Mouse (Mus musculus) NIH3T3 (cell line): ENCODE data around the gene Ppp1r15a.
"Not testable (repeated sequence)": the region's sequence is repeated elsewhere in the genome, so short reads cannot be mapped to it uniquely, and the experiment has no call there.

Experiments
- DNase-seq: peaks from one replicate; pipeline ENCODE4 v3.0.0-alpha.2; 2012; ENCODE audit warnings: low read depth

Gene Ppp1r15a

DNA sequence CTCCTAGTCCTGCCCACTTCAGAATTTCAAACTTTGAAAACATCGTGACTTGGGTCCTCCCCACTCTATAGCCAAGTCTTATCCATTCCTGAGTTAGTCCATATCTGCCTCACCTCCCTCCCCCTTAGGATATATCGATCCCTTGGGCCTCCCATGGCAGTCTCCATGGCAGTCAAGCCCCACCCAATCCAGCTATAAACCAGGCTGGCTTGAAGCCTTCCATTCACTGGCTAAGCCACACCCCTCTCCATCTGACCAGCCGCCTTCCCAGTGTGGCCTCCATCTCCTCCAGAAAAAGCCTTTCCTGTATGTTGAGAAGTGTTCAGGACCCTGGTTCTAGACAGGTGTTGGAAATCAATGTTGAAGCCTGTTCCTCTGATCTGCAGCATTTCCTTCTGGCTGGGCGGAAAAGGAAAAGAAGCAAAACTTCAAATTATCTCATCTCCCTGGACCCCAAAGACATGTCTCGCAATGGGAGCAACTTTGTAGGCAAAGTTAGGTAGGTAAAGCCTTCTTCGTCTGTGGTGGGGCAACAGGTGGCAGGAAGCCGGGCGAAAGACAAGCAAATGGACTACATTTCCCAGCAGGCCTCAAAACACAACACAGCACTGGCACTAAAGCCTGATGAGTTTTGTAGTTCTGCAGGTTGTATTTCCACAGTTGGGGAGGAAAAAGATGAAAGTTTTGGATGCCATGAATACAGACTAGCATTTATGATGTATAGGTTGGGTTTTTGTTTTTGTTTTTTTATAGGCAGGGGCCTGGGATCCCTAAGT, 6.5 kb downstream of the Ppp1r15a start:
- peak; percentile 37 for DNase-seq

DNA sequence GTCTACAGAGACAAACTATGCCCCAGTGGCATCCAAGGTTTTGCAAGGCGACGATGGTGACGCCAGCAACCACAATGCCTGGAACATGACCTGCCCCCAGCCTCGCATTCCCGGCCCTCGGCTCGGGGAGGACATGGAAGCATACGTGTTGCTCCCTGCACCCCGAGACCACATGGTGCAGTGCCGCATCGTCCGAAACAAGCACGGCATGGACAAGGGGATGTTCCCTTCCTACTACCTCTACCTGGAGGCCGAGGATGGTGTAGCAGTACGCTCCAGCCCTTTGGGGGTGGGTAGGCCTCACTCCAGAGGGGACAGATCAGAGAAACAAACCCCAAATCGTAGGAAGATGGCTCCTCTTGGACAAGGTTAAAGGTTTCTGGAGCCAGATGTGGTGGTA, 7.5 kb downstream of the Ppp1r15a start:
- DNase-seq, result no peak

DNA sequence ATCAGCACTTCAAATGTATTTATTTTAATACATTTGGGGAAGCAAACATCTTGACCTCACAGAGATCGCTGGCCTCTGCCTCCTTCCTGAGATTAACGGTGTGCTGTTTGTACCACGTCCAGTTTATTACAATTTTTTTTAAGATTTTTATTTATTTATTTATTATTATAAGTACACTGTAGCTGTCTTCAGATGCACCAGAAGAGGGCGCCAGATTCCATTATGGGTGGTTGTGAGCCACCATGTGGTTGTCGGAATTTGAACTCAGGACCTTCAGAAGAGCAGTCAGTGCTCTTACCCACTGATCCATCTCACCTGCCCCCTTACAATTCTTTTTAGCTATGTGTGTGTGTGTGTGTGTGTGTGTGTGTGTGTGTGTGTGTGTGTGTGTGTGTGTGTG, 9.2 kb downstream of the Ppp1r15a start:
- DNase-seq, result not testable (repeated sequence)

DNA sequence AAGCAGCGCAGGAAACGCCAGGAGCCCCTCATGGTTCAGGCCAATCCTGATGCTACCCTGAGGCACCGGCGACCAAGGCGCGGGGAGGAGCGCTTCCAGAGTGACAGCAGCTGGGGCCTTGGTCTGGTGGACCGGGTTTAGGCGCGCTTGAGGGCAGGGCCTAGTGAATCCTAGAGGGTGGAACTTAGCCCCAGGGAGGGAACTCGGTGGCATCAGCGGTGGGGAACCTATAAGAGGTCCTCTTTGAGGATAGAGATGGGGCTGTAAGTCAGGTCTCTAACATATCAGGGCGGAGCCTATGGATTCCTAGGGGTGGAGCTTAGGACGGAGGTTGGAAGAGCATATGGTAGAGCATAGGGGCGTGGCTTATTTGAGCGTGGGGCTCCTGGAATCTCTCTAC, 10.6 kb downstream of the Ppp1r15a start:
- no peak for DNase-seq

DNA sequence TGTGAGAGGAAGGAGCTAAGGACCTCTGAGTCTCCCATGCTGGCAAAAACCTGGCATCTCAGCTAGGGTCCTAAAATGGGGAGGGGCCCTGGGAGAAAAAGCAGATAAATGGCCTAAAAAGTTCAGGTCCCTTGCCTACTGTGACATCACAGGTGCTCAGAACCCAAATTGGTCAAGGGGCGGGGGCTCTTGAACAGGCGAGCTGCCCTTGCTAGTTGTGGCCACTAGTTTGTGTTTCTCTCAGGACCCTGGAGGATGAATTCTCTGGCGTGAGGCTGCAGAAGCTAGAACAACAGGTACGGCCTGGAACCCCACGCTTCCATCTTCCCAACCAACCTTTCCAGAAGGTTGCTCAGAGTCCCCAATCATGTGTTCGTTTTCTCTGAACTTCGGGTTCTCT, 11.7 kb downstream of the Ppp1r15a start:
- DNase-seq, result no peak

DNA sequence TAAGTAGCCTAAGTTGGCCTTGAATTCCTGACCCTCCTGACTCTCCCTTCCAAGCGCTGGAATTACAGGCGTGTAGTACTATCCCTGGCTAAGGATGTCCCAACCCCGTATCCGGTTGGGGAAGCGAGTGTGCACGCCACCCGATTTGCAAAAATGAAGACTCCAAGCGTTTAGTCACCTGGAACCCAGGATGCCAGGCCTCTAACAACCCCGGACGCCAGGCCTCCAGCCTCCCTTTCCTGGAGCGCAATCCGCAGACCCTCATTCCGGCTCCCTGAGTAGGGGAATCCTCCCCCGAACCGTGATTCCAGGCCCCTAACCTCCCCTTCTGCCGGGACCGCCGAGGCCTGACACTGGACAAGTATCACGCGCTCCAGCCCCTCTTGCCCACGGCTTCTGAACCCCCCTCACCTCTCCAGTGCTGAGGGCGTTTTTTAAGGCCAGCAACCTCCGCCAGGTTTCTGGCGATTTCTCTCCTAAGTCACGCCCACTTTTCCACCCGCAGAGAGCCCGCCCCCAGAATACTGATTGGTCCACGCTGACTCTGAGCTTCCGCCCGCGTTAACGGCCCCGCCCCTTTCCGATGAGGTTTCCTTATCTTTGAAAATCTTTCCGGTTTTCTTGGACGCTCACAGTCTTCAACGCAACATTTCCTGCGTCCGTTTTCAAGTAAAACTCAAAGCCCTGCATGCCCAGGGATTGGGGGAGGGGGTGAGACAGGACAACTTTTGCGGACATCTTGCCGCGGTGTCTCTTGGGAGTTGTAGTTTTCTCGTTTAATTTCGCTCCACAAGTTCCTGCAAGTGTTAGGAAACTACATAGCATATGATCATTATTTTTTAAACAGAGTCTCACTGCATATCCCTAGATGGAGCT, 15.9 kb downstream of the Ppp1r15a start, which contains the start of gene Nucb1:
Gene Nucb1 (minus strand): TSS at position 495 of the 876 bp plus-strand sequence.
- peak; percentile 95 for DNase-seq

DNA sequence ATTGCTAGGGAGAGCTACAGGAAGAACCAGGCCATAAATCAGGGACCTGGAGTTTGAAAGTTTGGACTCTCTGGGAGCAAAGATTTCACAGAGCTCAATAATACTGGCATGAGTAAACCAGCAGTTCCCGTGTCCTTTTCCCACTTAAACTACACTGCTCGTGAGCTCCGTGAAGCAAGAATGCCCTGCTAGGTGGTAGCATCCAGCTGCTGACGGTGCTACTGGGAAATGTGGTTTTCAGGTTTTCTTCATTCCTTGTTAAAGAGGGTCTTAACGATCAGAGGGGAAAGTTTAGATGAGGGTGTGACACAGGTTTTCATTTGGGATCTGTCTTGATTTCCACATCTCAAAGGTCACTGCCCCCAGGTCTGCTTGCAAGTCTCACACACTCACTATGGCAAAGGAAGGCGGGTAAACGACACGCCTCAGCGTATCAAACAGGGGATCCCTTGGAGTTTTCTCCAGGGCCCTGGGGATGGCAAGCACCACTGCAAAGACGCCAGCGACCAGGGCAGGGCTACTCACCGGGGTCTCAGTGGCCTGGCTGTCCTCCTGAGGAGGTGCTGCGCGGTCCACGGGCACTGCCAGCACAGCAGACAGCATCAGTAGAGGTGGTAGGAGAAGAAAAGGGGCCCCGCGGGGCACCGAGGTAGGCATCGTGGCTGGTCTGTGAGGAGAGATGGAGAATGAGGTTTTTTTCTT, 16.7 kb downstream of the Ppp1r15a start:
- DNase-seq, result no peak

DNA sequence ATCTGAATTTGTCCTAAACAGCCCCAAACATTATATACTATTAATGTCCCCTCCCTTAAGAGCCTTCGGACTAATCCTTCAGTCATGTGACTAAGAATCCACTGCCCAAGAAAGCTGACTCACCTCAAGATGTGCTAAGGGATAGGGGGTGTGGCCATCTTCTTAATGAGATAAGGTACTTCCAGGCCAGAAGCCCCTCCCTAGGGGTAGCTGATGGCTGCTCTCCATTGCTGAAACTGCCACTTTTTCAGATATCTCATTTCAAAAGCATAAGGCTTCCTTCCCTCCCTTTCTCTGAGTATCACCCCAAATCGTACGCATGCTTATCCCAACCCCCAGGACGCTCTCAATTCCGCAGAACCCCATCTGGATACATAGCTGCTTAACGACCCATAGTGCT, 17.5 kb downstream of the Ppp1r15a start:
- peak; percentile 73 for DNase-seq

DNA sequence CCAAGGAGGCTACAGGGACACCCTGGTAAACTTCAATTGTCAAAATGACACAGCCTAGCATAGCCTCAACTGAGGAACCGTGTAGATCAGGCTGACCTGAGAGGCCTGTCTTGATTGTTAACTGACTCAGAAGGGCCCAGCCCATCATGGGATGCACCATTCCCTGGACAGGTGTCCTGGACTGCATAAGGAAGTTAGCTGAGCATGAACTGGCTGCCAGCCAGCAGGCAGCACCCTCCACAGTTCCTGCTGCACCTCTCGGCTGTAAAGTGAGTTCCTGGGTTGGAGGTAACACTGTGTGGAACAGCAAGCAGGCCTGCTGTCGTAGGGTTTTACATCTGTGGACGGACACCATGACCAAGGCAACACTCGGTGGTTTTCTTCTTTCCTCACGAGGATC, 18.5 kb downstream of the Ppp1r15a start:
- no peak for DNase-seq

DNA sequence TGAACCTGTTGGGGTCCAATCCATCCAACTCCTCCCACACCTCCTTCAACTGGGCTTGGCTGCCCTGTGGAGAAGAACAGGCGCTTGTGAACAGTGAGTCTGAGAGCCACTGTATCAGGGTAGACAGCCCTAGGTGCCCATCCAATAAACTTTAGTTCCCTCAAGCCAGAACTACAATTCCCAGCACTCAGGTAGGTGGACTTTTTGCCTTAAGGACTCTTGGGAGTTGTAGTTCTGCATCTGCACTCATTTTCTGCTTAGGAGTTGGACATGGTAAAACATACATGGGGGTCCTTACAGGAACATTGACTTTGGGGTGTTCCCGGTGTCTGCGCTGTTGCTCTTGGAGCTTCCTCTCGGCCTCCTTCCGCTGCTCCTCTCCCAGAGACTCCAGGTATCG, 27.6 kb downstream of the Ppp1r15a start:
- no peak for DNase-seq

DNA sequence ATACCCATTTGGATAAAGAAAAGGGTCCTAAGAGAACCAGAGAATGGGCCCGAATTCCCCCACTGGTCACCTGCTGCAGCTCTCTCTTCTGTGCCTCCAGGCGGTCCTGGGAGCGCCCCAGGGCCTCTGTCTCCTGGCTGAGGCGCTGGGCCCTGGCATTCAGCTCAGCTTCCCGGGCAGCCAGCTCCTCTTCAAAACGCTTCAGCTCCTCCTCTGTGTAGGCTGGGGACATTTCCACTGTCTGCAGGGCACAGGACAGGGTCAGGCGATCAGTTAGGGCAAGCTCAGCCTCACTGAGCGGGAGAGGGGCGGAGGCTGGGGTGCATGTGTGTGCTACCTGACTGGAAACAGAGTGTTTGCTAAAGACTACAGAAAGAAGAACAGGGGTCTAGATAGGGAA, 31.5 kb downstream of the Ppp1r15a start:
- DNase-seq, result no peak

DNA sequence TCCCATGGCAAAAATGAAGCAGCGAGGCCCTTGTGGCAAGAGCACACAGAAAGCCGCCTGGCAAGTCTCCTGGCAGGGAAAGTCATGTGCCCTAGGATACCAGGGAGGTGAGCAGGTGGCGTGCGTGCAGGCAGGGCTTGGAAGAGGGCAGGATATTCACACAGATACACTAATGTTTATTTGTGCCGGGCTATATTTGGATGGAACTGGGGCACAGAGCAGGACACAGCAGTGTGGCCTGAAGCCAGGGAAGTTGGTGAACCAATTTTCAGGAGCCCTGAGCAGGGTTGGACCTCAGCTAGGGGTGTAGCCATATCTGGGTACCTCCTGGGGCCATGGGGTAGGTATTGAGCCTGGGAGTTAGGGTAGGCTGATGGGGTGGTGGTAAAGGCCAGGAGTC, 33.1 kb downstream of the Ppp1r15a start:
- DNase-seq, result no peak

DNA sequence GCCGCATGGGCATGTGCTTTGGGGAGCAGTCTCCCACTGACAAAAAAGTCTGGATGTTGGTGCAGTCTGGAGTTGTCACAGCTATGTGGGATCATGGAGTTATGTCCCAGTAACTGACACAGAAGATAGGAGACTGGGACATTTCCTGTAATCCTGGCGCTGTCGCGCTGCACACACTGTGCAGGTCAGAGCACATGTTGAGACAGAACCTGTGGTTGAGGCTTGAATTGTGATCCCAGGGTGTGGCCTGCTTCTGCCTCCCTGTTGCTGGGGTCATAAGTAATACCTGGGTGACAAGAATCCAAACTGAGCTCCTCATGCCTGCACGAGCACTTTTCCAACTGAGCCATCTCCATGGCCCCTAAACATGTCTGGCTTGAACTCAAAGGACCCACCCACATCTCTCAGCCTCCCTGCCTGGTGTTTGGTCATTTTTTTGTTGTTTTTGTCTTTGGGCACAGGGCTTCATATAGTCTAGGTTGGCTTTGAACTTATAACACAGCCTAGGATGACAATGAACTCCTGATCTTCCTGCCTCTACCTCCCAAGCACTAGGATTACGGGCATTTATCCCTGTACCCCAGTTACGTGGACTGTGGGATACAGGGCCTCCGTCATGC, 33.7 kb downstream of the Ppp1r15a start:
- no peak for DNase-seq

DNA sequence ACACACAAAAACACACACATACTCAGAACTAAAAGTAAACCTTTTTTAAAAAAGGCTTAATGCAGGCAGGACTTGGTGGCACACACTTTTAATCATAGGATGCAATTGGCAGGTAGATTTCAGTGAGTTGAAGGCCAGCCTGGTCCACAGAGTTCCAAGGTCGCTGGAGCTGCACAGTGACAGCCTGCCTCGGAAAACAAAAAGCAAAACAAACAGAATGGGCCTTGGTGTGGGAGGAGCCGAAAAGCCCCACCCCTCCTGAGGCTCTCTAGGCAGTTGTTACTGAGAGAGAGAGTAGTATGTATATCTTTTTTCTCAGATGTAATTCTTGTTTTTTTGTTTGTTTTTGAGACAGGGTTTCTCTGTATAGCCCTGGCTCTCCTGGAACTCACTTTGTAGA, 34.8 kb downstream of the Ppp1r15a start:
- peak; percentile 42 for DNase-seq

DNA sequence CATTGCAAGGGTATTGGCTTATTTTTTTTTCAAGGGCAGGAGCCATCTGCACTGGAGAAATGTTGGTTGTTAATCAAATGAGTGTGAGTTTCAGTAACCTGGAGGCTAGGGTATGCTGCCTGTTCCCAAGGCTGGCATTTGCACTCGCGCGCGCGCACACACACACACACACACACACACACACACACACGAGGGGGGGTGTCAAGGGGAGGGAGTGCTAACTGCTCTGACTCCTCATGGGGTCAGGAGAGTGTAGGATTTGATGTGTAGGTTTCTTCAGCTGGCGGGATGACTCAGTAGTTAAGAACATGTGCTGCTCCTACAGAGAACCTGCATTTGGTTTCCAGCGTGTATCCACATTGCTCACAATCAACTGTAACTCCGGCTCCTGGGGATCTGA, 35.2 kb downstream of the Ppp1r15a start:
- DNase-seq, result peak; percentile 85

DNA sequence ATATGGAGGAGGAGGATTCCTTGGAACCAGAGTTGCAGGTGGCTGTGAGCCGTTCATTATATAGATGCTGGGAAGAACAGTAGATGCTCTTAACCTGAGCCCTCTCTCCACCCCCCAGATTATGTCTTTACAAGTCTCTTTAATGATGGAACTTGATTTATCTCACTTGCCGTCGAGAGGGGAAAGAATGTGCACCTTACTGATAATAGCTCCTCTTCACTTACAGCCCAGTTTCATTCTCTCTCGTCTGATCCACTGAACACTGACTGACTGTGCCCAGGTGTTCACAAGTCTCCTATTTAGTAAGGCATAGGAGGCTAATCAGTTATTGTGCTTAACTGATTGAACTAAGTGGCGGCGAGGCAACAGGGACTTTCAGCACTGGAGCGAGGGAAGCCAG, 36.5 kb downstream of the Ppp1r15a start:
- no peak for DNase-seq

DNA sequence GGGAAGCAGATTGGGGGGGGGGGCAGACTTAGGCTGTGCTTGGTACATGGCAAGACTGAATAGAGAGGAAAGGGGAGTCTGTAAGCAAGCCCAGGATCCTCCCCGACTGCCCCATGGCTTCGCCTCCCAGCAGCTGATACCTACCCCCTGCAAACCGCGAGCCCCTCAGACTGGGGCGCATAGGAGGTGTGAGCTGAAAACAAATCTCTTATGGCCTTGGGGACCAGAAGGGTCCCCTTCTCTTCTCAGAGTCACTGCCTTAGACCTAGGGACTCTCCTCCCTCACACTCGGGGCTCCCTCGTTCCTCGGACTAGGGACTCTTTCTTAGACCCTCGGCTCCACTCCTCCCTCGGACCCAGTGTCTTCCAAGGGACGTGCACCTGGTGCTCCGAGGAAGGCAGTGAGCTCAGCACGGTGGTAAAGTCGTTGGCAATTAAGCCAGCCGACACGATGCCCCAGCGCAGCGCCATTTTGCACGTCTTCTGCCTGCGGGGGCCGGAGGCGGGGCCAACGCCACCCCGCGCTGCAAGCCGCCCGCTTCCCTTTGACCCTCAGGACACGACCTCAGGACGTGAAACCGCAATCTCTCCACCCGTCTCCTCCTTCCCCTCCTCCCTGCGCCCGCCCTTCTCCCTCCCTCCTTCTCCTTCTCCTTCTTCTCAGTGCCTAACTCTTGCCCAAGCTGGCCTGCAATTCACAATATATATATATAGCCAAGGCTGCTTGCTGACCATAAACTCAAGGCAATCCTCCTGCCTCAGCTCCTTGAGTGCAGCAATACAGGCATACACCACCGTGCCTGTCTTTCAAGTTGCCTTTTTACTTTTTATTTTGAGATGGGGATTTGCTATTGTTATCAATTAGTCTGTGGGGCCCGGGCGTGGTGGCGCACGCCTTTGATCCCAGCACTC, 37.5 kb downstream of the Ppp1r15a start, which contains the start of gene Dhdh:
Gene Dhdh (minus strand): TSS at position 513 of the 912 bp plus-strand sequence.
- DNase-seq, result no peak

DNA sequence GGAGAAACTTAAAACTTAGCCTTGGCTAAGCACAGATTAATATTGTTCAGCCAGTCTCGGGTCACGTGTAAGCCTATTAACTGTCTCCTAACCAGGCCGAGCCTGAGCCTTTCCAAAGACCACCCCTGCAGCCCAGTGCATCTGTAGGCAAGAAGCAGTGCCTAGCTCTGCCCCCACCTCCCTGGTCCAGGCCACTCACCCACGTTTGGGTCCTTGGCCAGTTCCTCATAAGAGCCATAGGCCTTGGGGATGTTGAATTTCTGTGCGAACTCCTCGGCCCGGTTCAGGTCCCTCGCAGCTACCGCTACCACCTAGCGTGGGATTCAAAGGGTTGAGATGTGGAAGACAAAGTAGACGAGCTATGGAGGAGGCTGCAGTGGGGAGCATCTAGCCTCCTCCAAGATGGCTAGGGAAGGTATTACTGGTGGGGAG, 38.2 kb downstream of the Ppp1r15a start:
- no peak for DNase-seq

DNA sequence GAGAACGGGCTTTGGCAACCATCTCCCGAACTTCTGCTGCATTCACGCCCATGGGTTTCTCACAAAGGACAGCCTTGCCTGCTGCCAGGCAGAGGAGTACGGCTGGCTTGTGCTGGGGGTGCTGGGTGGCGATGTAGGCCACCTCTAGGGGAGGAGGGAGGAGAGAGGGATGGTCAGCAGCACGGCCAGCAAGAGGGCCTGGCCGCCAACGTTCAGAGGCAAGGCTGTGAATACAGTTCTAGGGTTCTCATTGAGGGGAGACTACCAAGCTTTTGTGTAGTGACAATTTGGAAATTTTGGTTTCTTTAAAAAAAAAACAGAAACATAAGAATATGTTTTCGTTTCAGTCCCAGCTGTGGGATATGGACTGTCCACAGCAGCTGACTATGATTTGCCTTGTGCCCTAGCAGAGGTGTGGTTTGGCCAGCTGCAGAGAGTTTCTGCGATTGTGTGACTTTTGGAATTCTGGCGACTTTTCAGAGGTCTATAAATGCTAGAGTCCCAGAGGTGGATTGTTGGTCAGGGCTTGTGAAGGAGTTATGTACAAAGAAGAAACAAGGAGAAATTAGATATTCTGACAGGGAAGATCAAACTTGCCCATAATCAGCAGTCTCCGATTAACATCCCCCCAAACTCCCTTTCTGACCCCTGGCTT, 39.2 kb downstream of the Ppp1r15a start, which contains the start of gene Gm45808:
Gene Gm45808 (minus strand): TSS at position 51 of the 655 bp plus-strand sequence.
- DNase-seq, result no peak

DNA sequence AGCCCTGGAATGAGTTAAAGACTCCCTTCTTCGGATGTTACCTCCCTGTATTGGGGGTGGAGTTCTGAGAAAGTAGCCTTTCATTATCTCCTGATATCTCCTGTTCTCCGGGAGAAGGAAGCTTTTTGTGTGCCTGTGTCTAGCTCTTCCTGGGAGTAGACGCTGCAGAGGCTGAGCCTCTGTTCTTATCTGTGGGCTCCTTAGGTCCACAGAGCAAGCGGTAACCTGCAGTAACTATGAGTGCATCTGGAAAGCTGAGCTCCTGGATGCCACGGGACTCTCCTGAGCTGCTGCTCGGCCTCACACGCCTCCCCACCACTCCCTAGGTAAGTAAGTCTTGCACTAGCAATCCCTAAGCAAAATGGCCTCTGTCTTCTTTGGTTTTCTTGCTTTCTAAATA, 39.9 kb downstream of the Ppp1r15a start:
- DNase-seq, result no peak
